Mouse (Mus musculus): ENCODE measurements around the gene Nsl1.

DNA sequence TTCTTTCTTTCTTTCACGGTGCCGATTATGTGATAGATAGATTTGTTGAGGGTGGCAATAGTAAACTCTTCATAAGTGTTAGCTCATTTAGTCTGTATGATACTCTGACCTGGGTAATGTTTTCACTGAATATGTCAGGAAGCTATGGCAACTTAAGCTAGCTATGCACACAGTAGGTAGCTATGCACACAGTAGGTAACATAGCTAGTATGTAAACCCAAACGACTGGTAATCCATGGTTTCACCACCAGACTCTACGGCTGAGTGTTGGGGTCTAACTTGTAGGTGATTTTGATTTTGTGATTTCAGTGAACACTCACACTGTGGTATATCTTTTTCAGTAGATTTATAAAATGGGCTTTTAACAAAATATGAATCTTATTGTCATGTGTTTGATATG lies 24.8 kb upstream of the Nsl1 start:
- TF ChIP-seq CTCF (IDR thresholded peaks at IDR 0.05; ENCODE audit: low read depth) = no peak
- TF ChIP-seq EP300 (IDR thresholded peaks at IDR 0.05; ENCODE audit: low read depth) = no peak

Data from liver, embryonic 14.5 days (tissue).